Mouse (Mus musculus) G1E (cell line): ENCODE results near the gene Pgbd5.
"Not testable (repeated sequence)": the region's sequence is repeated elsewhere in the genome, so short reads cannot be mapped to it uniquely, and the experiment has no call there.

Source experiments
- CTCF ChIP-seq: IDR thresholded peaks from 2 replicates; pipeline ENCODE4 v1.5.1; 2012; ENCODE audit warnings: low read depth, low read length, inconsistent platforms, mixed read lengths
- GATA2 ChIP-seq: IDR thresholded peaks from 2 replicates; pipeline ENCODE4 v1.6.1; 2012; ENCODE audit warnings: low read depth, low read length, inconsistent platforms, borderline replicate concordance
- POLR2AphosphoS5 ChIP-seq: IDR thresholded peaks from 2 replicates; pipeline ENCODE4 v1.6.1; 2012; ENCODE audit warnings: low read depth, low read length, inconsistent platforms; ENCODE audit not compliant: insufficient replicate concordance

- TF ChIP-seq CTCF, GATA2, POLR2AphosphoS5: not testable (repeated sequence)
Measured at GRCm38 (mm10) chr8:124428721-124429120, 10.7 kb downstream of the Pgbd5 start.
